Mouse (Mus musculus) neural tube, embryonic 14.5 days (tissue): ENCODE results near the gene Stard5. TPM values are rescaled to one million over a fixed set of nuclear protein-coding genes. Genes with fewer than 3 reads are reported as not detected.

Experiments used
- ATAC-seq: fragments of 200-750 bp; cut with Nextera tagmentation; 2 replicates; pipeline ENCODE4 v1.8.0; 2017; ENCODE audit warnings: low read depth, mild to moderate bottlenecking, moderate TSS enrichment, moderate library complexity
- H3K27ac ChIP-seq: fragments of 300-500 bp; sonication (generic); 2 replicates; pipeline ENCODE4 v1.5.1; 2014; ENCODE audit warnings: low read depth, mild to moderate bottlenecking, control low read depth, low read length, moderate library complexity, mixed read lengths
- H3K27me3 ChIP-seq: fragments of 300-500 bp; sonication (generic); 2 replicates; pipeline ENCODE4 v1.6.1; 2014; ENCODE audit warnings: low read length; ENCODE audit not compliant: control insufficient read depth, insufficient read depth
- H3K36me3 ChIP-seq: fragments of 300-500 bp; sonication (generic); 2 replicates; pipeline ENCODE4 v1.6.1; 2014; ENCODE audit warnings: low read length, mixed read lengths; ENCODE audit not compliant: control insufficient read depth, insufficient read depth
- H3K4me1 ChIP-seq: fragments of 300-500 bp; sonication (generic); 2 replicates; pipeline ENCODE4 v1.6.1; 2014; ENCODE audit warnings: low read length; ENCODE audit not compliant: control insufficient read depth, insufficient read depth
- H3K4me2 ChIP-seq: fragments of 300-500 bp; sonication (generic); 2 replicates; pipeline ENCODE4 v1.6.1; 2014; ENCODE audit warnings: mild to moderate bottlenecking, low read depth, low read length, control low read depth
- H3K4me3 ChIP-seq: fragments of 300-500 bp; sonication (generic); 2 replicates; pipeline ENCODE4 v1.5.1; 2014; ENCODE audit warnings: low read depth, low read length, control low read depth, mixed read lengths
- H3K9ac ChIP-seq: fragments of 300-500 bp; sonication (generic); replicated peaks from 2 replicates; pipeline ENCODE4 v1.6.1; 2014; ENCODE audit warnings: low read depth, mild to moderate bottlenecking, control low read depth, low read length, mixed read lengths
- H3K9me3 ChIP-seq: fragments of 300-500 bp; sonication (generic); 2 replicates; pipeline ENCODE4 v1.6.1; 2016; ENCODE audit warnings: low read length; ENCODE audit not compliant: control insufficient read depth
- WGBS: fragments of 180-500 bp; shearing (Covaris S2); extraction: QIAGEN DNeasy Blood & Tissue Kit; methylation state at CpG from one replicate; pipeline ENCODE4 v1.1.7; 2014; 5-methylcytosine and 5-hydroxymethylcytosine counted together
- polyA plus RNA-seq: library from polyadenylated mRNA; unstranded; fragments of >200 nt; fragmentation: Nextera tagmentation; extraction: Ambion mirVana; gene quantifications from 2 replicates; pipeline ENCODE4 v1.2.1, GENCODE M21; 2014

Stard5 gene
- polyA plus RNA-seq, 1 experiment from 2014 or later: 3.9 TPM

- Histone ChIP-seq H3K36me3 (no peaks in the 10 kb centered on the region), H3K4me2 (no peak overlapping the region), H3K27ac (no peak overlapping the region), H3K9ac (no peak overlapping the region), H3K27me3 (no peaks in the 10 kb centered on the region), H3K9me3 (no peaks in the 10 kb centered on the region), H3K4me1 (no peaks in the 10 kb centered on the region), H3K4me3 (no peak overlapping the region)
- ATAC-seq: no peak
- 81% methylated on average over 6 of the region's 6 CpGs for WGBS
Observed at GRCm38 (mm10) chr7:83699066-83699745, 67.4 kb downstream of the Stard5 start.

Other genes with a start within 250 kb of the Stard5 start
- gene Tmc3, start 47.0 kb upstream of the Stard5 start, polyA plus RNA-seq: 0.17 and 0.46 TPM in 2 replicates
- gene Il16, start 113.8 kb downstream of the Stard5 start, polyA plus RNA-seq: 0.55 and 0.98 TPM in 2 replicates
- 0.19 and 0.80 TPM in 2 replicates for gene Cfap161, start 162.9 kb downstream of the Stard5 start, polyA plus RNA-seq